Mouse (Mus musculus): ENCODE measurements around the gene Pfkfb4. TPM values are rescaled to one million over a fixed set of nuclear protein-coding genes. Genes with fewer than 3 reads are reported as not detected.

The Pfkfb4 gene
- polyA plus RNA-seq, 1 experiment from 2014 or later = 3.8 TPM

GRCm38 (mm10) chr9:108953081-108953636 is 38.4 kb upstream of the Pfkfb4 start, which contains the start of gene Col7a1:
Col7a1 (plus strand) TSS chr9:108953586.
- DNase-seq (no peak), ATAC-seq (no peak)
- H3K27ac ChIP-seq (ENCODE audit: low read depth) = no peak within 1 kb of the TSS
- 14% methylated on average over 15 of the region's 15 CpGs for WGBS (ENCODE audit: insufficient replicate concordance)
- H3K4me1 ChIP-seq (ENCODE audit: insufficient read depth) = no peaks in the 10 kb centered on the region
- H3K4me3 ChIP-seq (ENCODE audit: low read depth, low read length) = no peak within 1 kb of the TSS
- H3K9ac ChIP-seq (replicated peaks) = no peak within 1 kb of the TSS
- peaks cover 13% of the 10 kb centered on the region; the same call in 1 of the 2 replicates for H3K27me3 ChIP-seq (ENCODE audit: insufficient read depth, low read length)
- peaks cover 24% of the 10 kb centered on the region for H3K36me3 ChIP-seq (replicated peaks; ENCODE audit: insufficient read depth, low read length)
- H3K4me2 ChIP-seq (ENCODE audit: low read depth, low read length) = no peak within 1 kb of the TSS
- H3K9me3 ChIP-seq (ENCODE audit: low read length) = no peaks in the 10 kb centered on the region
- TF ChIP-seq CTCF (IDR thresholded peaks at IDR 0.05; ENCODE audit: low read depth) (no peak), EP300 (IDR thresholded peaks at IDR 0.05; ENCODE audit: low read depth) (no peak)

- Histone ChIP-seq H3K4me3 (ENCODE audit: low read depth, low read length) (no peak overlapping the region), H3K4me2 (ENCODE audit: low read depth, low read length) (no peak overlapping the region), H3K36me3 (replicated peaks; ENCODE audit: insufficient read depth, low read length) (peaks cover 3% of the 10 kb centered on the region), H3K9me3 (ENCODE audit: low read length) (no peaks in the 10 kb centered on the region), H3K4me1 (ENCODE audit: insufficient read depth) (no peaks in the 10 kb centered on the region), H3K27me3 (ENCODE audit: insufficient read depth, low read length) (peaks cover 13% of the 10 kb centered on the region; the same call in 1 of the 2 replicates), H3K9ac (replicated peaks) (no peak overlapping the region), H3K27ac (ENCODE audit: low read depth) (no peak overlapping the region)
- 82% methylated on average over 11 of the region's 11 CpGs for WGBS (ENCODE audit: insufficient replicate concordance)
- DNase-seq (no peak), ATAC-seq (no peak)
- TF ChIP-seq CTCF (IDR thresholded peaks at IDR 0.05; ENCODE audit: low read depth) = no peak
- no peak for TF ChIP-seq EP300 (IDR thresholded peaks at IDR 0.05; ENCODE audit: low read depth)
Observed at GRCm38 (mm10) chr9:108955241-108955640, 36.3 kb upstream of the Pfkfb4 start.

- DNase-seq = no peak
- WGBS (ENCODE audit: insufficient replicate concordance) = 81% methylated on average over 11 of the region's 11 CpGs
- Histone ChIP-seq H3K9ac (replicated peaks) (no peak overlapping the region), H3K36me3 (replicated peaks; ENCODE audit: insufficient read depth, low read length) (no peaks in the 10 kb centered on the region), H3K4me1 (ENCODE audit: insufficient read depth) (no peaks in the 10 kb centered on the region), H3K4me2 (ENCODE audit: low read depth, low read length) (no peak overlapping the region), H3K4me3 (ENCODE audit: low read depth, low read length) (no peak overlapping the region), H3K9me3 (ENCODE audit: low read length) (no peaks in the 10 kb centered on the region), H3K27me3 (ENCODE audit: insufficient read depth, low read length) (peaks cover 13% of the 10 kb centered on the region; the same call in 1 of the 2 replicates), H3K27ac (ENCODE audit: low read depth) (no peak overlapping the region)
- no peak for ATAC-seq
- TF ChIP-seq CTCF (IDR thresholded peaks at IDR 0.05; ENCODE audit: low read depth) = no peak
- TF ChIP-seq EP300 (IDR thresholded peaks at IDR 0.05; ENCODE audit: low read depth) = no peak
Observed at GRCm38 (mm10) chr9:108955846-108956245, 35.7 kb upstream of the Pfkfb4 start.

GRCm38 (mm10) chr9:108963577-108963976 is 28.0 kb upstream of the Pfkfb4 start:
- H3K9me3 ChIP-seq (ENCODE audit: low read length) = no peaks in the 10 kb centered on the region
- TF ChIP-seq CTCF (IDR thresholded peaks at IDR 0.05; ENCODE audit: low read depth) (no peak), EP300 (IDR thresholded peaks at IDR 0.05; ENCODE audit: low read depth) (no peak)
- WGBS (ENCODE audit: insufficient replicate concordance) = 68% methylated on average over 3 of the region's 3 CpGs

GRCm38 (mm10) chr9:108964338-108964737 is 27.2 kb upstream of the Pfkfb4 start:
- no peak overlapping the region for H3K4me3 ChIP-seq (ENCODE audit: low read depth, low read length)
- no peak overlapping the region for H3K27ac ChIP-seq (ENCODE audit: low read depth)
- no peaks in the 10 kb centered on the region for H3K9me3 ChIP-seq (ENCODE audit: low read length)
- H3K36me3 ChIP-seq (replicated peaks; ENCODE audit: insufficient read depth, low read length) = no peaks in the 10 kb centered on the region
- 57% methylated on average over 6 of the region's 6 CpGs for WGBS (ENCODE audit: insufficient replicate concordance)
- DNase-seq = no peak
- H3K27me3 ChIP-seq (ENCODE audit: insufficient read depth, low read length) = no peaks in the 10 kb centered on the region
- no peak for ATAC-seq
- H3K4me1 ChIP-seq (ENCODE audit: insufficient read depth) = no peaks in the 10 kb centered on the region
- no peak overlapping the region for H3K4me2 ChIP-seq (ENCODE audit: low read depth, low read length)
- TF ChIP-seq EP300 (IDR thresholded peaks at IDR 0.05; ENCODE audit: low read depth) (no peak), CTCF (IDR thresholded peaks at IDR 0.05; ENCODE audit: low read depth) (no peak)
- no peak overlapping the region for H3K9ac ChIP-seq (replicated peaks)

More at GRCm38 (mm10) chr9:108963577-108963976, 28.0 kb upstream of the Pfkfb4 start:
- Histone ChIP-seq H3K27me3 (ENCODE audit: insufficient read depth, low read length) (no peaks in the 10 kb centered on the region), H3K4me3 (ENCODE audit: low read depth, low read length) (no peak overlapping the region), H3K9ac (replicated peaks) (no peak overlapping the region), H3K27ac (ENCODE audit: low read depth) (no peak overlapping the region), H3K36me3 (replicated peaks; ENCODE audit: insufficient read depth, low read length) (no peaks in the 10 kb centered on the region), H3K4me1 (ENCODE audit: insufficient read depth) (no peaks in the 10 kb centered on the region), H3K4me2 (ENCODE audit: low read depth, low read length) (no peak overlapping the region)
- ATAC-seq = no peak
- no peak for DNase-seq

- Histone ChIP-seq H3K9ac (replicated peaks) (no peak overlapping the region), H3K9me3 (ENCODE audit: low read length) (no peaks in the 10 kb centered on the region), H3K4me2 (ENCODE audit: low read depth, low read length) (no peak overlapping the region), H3K27me3 (ENCODE audit: insufficient read depth, low read length) (no peaks in the 10 kb centered on the region), H3K36me3 (replicated peaks; ENCODE audit: insufficient read depth, low read length) (no peaks in the 10 kb centered on the region), H3K4me3 (ENCODE audit: low read depth, low read length) (no peak overlapping the region), H3K27ac (ENCODE audit: low read depth) (no peak overlapping the region), H3K4me1 (ENCODE audit: insufficient read depth) (no peaks in the 10 kb centered on the region)
- no peak for ATAC-seq
- TF ChIP-seq CTCF (IDR thresholded peaks at IDR 0.05; ENCODE audit: low read depth) = no peak
- no peak for TF ChIP-seq EP300 (IDR thresholded peaks at IDR 0.05; ENCODE audit: low read depth)
- 68% methylated on average over 8 of the region's 8 CpGs for WGBS (ENCODE audit: insufficient replicate concordance)
- DNase-seq = no peak
Observed at GRCm38 (mm10) chr9:108970623-108971022, 21.0 kb upstream of the Pfkfb4 start.

Data from liver, postnatal 0 days (tissue).